Mouse (Mus musculus) forebrain, embryonic 15.5 days (tissue): ENCODE results near the gene Mamdc2. TPM values are rescaled to one million over a fixed set of nuclear protein-coding genes. Genes with fewer than 3 reads are reported as not detected.
A peak's percentile ranks its signal among the peaks of the same experiment; 100 is the strongest.

ENCODE experiments used
- ATAC-seq: fragments of 200-750 bp; cut with Nextera tagmentation; replicated peaks from 2 replicates; pipeline ENCODE4 v1.8.0; 2017; ENCODE audit warnings: mild to moderate bottlenecking, moderate TSS enrichment, moderate library complexity
- H3K27ac ChIP-seq: fragments of 300-500 bp; sonication (generic); replicated peaks from 2 replicates; pipeline ENCODE4 v1.5.1; 2015; ENCODE audit warnings: mild to moderate bottlenecking, inconsistent platforms
- H3K27me3 ChIP-seq: fragments of 300-500 bp; sonication (generic); 2 replicates; pipeline ENCODE4 v1.6.1; 2015; ENCODE audit warnings: inconsistent platforms
- H3K36me3 ChIP-seq: fragments of 300-500 bp; sonication (generic); 2 replicates; pipeline ENCODE4 v1.6.1; 2015; ENCODE audit warnings: mild to moderate bottlenecking, inconsistent platforms
- H3K4me1 ChIP-seq: fragments of 300-500 bp; sonication (generic); 2 replicates; pipeline ENCODE4 v1.6.1; 2015; ENCODE audit warnings: inconsistent platforms
- H3K4me2 ChIP-seq: fragments of 300-500 bp; sonication (generic); replicated peaks from 2 replicates; pipeline ENCODE4 v1.6.1; 2015; ENCODE audit warnings: mild to moderate bottlenecking, inconsistent platforms
- H3K4me3 ChIP-seq: fragments of 300-500 bp; sonication (generic); 2 replicates; pipeline ENCODE4 v1.5.1; 2015; ENCODE audit warnings: mild to moderate bottlenecking, inconsistent platforms
- H3K9ac ChIP-seq: fragments of 300-500 bp; sonication (generic); replicated peaks from 2 replicates; pipeline ENCODE4 v1.6.1; 2015; ENCODE audit warnings: mild to moderate bottlenecking, inconsistent platforms
- H3K9me3 ChIP-seq: fragments of 300-500 bp; sonication (generic); 2 replicates; pipeline ENCODE4 v1.6.1; 2016; ENCODE audit warnings: inconsistent platforms
- WGBS: fragments of 180-500 bp; shearing (Covaris S2); methylation state at CpG from one replicate; pipeline ENCODE4 v1.1.7; 2015; ENCODE audit warnings: mixed read lengths; 5-methylcytosine and 5-hydroxymethylcytosine counted together
- polyA plus RNA-seq: library from polyadenylated mRNA; unstranded; fragments of >200 nt; fragmentation: Nextera tagmentation; extraction: Ambion mirVana; gene quantifications from 2 replicates; pipeline ENCODE4 v1.2.1, GENCODE M21; 2015

The Mamdc2 gene
- polyA plus RNA-seq, 1 experiment from 2014 or later = 1.2 TPM

DNA sequence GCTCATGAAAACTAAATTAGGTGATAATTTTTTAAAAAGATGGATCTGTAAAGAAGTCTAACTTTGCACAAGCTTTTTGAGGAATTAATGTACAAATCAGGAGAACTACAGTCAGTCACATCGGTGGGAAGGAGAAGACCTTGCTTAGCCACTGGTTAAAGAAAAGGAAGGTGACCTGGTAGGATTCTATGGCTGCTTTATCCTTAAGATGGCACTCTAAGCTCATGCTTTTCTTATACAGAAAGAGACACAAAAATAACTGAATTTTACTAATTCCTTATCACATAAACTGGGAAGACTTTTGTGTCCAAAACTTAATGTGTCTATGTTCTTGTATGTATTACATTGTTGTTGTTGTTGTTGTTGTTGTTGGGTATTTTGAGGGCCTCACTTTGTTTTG is 149.3 kb downstream of the Mamdc2 start:
- Histone ChIP-seq H3K27me3 (no peaks in the 10 kb centered on the region), H3K4me1 (no peaks in the 10 kb centered on the region), H3K4me3 (no peak overlapping the region), H3K9me3 (no peaks in the 10 kb centered on the region), H3K4me2 (no peak overlapping the region), H3K9ac (no peak overlapping the region), H3K27ac (no peak overlapping the region), H3K36me3 (no peaks in the 10 kb centered on the region)
- WGBS = 94% methylated on average over 1 of the region's 1 CpGs
- no peak for ATAC-seq

DNA sequence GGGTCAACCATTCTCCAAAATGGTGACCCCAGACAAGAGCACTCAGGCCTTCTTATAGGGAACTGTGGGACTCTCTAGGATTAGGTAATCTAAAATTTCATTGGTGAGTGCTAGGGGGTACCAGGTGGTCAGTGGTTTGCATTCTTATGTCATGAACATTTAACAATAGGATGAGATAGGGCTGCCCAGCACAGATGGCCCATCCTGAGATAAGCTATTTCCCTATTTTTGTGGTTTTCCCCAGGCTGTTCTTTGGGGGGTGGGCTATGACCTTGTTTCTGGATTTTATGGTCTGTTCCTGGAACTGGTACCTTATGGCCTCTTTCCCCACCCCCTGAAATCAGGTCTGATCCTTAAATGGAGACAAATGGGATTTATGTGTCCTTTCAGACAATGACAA is 151.1 kb downstream of the Mamdc2 start:
- no peaks in the 10 kb centered on the region for H3K4me1 ChIP-seq
- H3K36me3 ChIP-seq = no peaks in the 10 kb centered on the region
- no peak overlapping the region for H3K9ac ChIP-seq
- no peak overlapping the region for H3K27ac ChIP-seq
- H3K4me3 ChIP-seq = no peak overlapping the region
- H3K9me3 ChIP-seq = no peaks in the 10 kb centered on the region
- H3K4me2 ChIP-seq = no peak overlapping the region
- no peaks in the 10 kb centered on the region for H3K27me3 ChIP-seq
- ATAC-seq = no peak

DNA sequence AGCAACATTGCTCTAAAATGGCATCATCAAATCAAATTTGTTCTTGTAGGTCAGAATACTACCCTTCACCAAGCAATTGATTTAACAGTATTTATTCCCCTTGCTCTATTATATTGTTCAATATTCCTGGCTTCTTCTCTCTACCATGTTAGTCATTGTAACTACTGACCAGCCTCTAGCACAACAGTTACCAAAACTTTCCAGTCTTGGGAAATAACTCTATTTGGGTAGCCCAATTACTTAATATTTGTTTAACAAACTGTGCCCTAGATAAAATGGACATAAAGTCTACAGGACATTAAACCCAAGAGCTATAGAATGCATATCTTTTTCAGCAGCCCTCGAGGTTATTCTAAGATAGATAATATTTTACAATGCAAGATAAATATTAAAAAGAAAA is 159.0 kb downstream of the Mamdc2 start:
- whole genome bisulfite sequencing = 80% methylated on average over 1 of the region's 1 CpGs
- Histone ChIP-seq H3K36me3 (no peaks in the 10 kb centered on the region), H3K4me3 (no peak overlapping the region), H3K27ac (no peak overlapping the region), H3K9ac (no peak overlapping the region), H3K27me3 (no peaks in the 10 kb centered on the region), H3K4me2 (no peak overlapping the region), H3K4me1 (no peaks in the 10 kb centered on the region), H3K9me3 (peaks cover 8% of the 10 kb centered on the region; the same call in 1 of the 2 replicates)
- no peak for ATAC-seq

DNA sequence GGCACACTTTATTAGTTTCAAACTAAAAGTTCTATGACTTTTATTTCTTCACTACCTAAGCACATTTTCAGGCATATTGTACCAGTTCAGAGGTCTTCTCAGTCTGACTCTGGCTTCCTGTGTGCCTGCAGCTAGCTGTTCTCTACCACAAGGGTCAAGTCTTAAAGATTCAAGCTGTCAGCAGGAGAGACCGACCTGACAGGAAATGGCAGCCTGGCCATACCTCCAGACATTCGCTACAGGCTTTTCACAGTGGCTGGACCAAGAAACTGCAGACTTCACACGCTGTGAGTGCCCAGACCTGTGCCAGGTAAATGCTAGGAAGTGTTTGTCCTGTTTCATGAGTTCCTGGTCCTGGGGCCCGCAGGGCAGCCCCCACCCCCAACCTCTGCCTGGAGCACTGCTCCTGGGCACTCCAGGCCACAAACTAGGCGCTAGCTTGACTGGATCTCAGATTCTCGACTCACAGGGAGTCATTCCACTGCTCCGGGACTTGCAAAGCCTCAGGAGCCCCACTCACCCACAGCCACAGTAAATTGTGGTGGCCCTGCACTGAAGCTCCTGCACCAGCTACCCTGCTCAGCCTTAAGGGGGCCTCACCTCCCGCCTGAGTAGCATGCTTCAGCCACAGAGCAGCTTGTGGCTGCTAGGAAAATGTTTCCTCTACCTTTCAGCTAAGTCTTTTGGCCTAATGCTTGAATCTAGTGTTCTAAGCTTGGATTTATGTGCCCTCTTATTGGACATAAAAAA is 166.2 kb downstream of the Mamdc2 start:
- H3K4me3 ChIP-seq = no peak overlapping the region
- H3K27me3 ChIP-seq = no peaks in the 10 kb centered on the region
- ATAC-seq = no peak
- H3K4me1 ChIP-seq = no peaks in the 10 kb centered on the region
- no peaks in the 10 kb centered on the region for H3K36me3 ChIP-seq
- H3K9me3 ChIP-seq = peaks cover 4% of the 10 kb centered on the region; the same call in 1 of the 2 replicates
- 46% methylated on average over 8 of the region's 8 CpGs for WGBS
- H3K9ac ChIP-seq = no peak overlapping the region
- H3K27ac ChIP-seq = no peak overlapping the region
- H3K4me2 ChIP-seq = no peak overlapping the region

DNA sequence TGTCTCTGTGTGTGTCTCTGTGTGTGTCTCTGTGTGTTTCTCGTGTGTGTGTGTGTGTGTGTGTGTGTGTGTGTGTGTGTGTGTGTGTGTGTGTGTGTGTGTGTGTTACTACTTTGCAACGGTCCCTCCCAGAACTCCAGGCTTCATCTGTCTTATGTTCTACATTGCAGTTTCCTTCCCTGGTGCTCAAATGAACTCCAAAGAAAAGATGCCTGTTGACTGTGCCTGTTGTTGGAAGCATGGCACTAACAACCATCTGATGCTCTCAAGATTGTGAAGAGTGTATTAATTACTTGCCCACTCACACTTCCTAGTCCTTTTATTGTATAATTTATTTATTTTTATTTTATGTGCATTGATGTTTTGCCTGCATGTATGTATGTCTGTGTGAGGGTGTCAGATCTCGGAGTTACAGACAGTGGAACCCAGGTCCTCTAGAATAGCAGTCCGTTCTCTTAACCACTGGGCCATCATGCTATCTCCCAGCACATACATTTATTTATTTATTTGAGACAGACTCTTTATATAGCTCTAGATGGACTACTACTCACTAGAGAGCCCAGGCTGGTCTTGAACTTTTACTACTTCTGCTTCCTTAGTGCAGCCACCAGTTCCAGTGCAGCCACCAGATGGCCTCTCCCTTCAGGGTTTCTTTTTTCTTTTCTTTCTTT is 174.1 kb downstream of the Mamdc2 start:
- H3K4me1 ChIP-seq = peaks cover 9% of the 10 kb centered on the region
- WGBS = 56% methylated on average over 4 of the region's 4 CpGs
- no peaks in the 10 kb centered on the region for H3K27me3 ChIP-seq
- H3K4me3 ChIP-seq = peak overlapping the region; percentile 69
- no peaks in the 10 kb centered on the region for H3K9me3 ChIP-seq
- peak; percentile 61 for ATAC-seq
- H3K27ac ChIP-seq = no peak overlapping the region; the same call in 1 of the 2 replicates
- peak overlapping the region; percentile 55 for H3K4me2 ChIP-seq
- no peak overlapping the region for H3K9ac ChIP-seq
- no peaks in the 10 kb centered on the region for H3K36me3 ChIP-seq

DNA sequence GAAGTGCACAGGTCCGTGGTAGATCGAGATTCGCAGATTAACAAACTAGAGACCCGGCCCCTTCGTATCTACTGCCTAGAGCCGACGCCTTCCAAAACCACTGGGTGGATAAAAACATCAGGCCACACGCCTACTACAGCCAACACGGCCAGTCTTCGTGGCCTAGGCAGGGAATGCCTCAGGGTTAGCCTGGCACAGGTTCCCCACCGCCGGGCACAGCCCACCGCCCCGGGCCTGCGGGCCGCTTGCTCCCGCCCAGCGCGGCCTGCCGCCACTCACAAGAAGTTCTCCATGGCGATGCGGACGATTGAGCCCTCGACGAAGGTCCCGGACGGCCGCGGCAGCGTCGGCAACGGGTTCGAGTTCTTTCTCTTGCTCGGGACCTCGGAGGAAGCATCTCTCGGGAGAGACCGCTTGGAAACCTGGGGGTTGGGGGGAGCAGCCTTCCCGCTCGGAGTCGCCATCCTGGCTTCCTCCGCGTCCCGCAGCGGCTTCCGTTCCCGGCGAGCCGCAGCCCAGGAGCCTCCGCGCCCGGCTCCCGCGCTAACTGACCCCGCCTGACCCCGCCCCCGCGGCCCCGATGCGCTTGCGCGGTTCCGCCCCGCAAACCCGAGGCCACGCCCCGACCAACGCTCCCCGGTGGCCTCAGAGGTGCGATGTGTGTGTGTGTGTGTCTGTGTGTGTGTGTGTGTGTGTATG is 174.7 kb downstream of the Mamdc2 start, which contains the start of gene Smc5:
Gene Smc5, minus strand, starts transcription at position 543 of the 699 bp plus-strand sequence.
- WGBS = under 1% methylated on average over 63 of the region's 69 CpGs
- Histone ChIP-seq H3K27ac (peak within 1 kb of the TSS; percentile 65), H3K36me3 (peaks cover 2% of the 10 kb centered on the region), H3K4me1 (peaks cover 9% of the 10 kb centered on the region), H3K4me2 (peak within 1 kb of the TSS; percentile 55), H3K9ac (peak within 1 kb of the TSS; percentile 84), H3K9me3 (no peaks in the 10 kb centered on the region), H3K4me3 (peak within 1 kb of the TSS; percentile 69), H3K27me3 (no peaks in the 10 kb centered on the region)
- peak; percentile 95 for ATAC-seq

DNA sequence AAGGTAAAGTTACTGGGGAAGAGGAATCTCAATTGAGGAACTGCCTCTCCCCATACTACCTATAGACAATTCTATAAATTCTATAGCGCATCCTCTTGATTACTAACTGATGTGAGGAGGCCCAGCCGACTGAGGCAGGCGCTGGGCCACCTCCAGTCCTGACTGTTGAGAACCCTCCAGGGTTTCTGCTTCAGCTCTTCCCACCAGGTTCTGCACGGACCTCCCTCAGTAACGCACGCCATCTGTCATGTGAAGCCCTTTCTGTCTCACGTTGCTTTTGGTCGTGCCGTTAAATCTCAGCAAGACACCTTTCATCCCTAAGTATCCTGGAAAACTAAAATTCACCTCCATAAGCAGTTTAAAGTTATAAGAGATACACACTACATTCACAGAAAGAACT is 191.5 kb downstream of the Mamdc2 start:
- H3K4me2 ChIP-seq = no peak overlapping the region
- no peak for ATAC-seq
- H3K9me3 ChIP-seq = no peaks in the 10 kb centered on the region
- H3K36me3 ChIP-seq = peaks cover 43% of the 10 kb centered on the region
- H3K27ac ChIP-seq = no peak overlapping the region
- H3K27me3 ChIP-seq = no peaks in the 10 kb centered on the region
- H3K4me1 ChIP-seq = no peaks in the 10 kb centered on the region
- H3K4me3 ChIP-seq = no peak overlapping the region
- H3K9ac ChIP-seq = no peak overlapping the region
- WGBS = 86% methylated on average over 9 of the region's 9 CpGs

Other genes with a start within 250 kb of the Mamdc2 start
- 31.7 and 33.7 TPM in 2 replicates for gene Smc5, start 174.5 kb downstream of the Mamdc2 start, polyA plus RNA-seq
- gene 1700028P14Rik, start 204.4 kb upstream of the Mamdc2 start, polyA plus RNA-seq = 1.3 TPM in 2 replicates
- gene Ptar1, start 239.0 kb upstream of the Mamdc2 start, polyA plus RNA-seq = 3.3 and 4.1 TPM in 2 replicates